Mouse (Mus musculus) midbrain, embryonic 11.5 days (tissue): ENCODE results near the gene Hunk. TPM values are rescaled to one million over a fixed set of nuclear protein-coding genes. Genes with fewer than 3 reads are reported as not detected.
A peak's percentile ranks its signal among the peaks of the same experiment; 100 is the strongest.

ENCODE experiments used
- ATAC-seq: fragments of 200-750 bp; cut with Nextera tagmentation; 2 replicates; pipeline ENCODE4 v1.8.0; 2017; ENCODE audit warnings: moderate TSS enrichment, moderate library complexity; ENCODE audit not compliant: low FRiP score
- DNase-seq: peaks from one replicate; pipeline ENCODE4 v3.0.0; 2015; ENCODE audit warnings: low spot score; ENCODE audit errors: missing footprints
- H3K27ac ChIP-seq: fragments of 300-500 bp; sonication (generic); 2 replicates; pipeline ENCODE4 v1.5.1; 2014; ENCODE audit warnings: low read depth, low read length
- H3K27me3 ChIP-seq: fragments of 300-500 bp; sonication (generic); 2 replicates; pipeline ENCODE4 v1.6.1; 2014; ENCODE audit warnings: mild to moderate bottlenecking, low read length, moderate library complexity, mixed read lengths; ENCODE audit not compliant: control insufficient read depth, insufficient read depth
- H3K36me3 ChIP-seq: fragments of 300-500 bp; sonication (generic); 2 replicates; pipeline ENCODE4 v1.6.1; 2014; ENCODE audit warnings: mild to moderate bottlenecking, low read length, moderate library complexity, mixed read lengths; ENCODE audit not compliant: control insufficient read depth, insufficient read depth
- H3K4me1 ChIP-seq: fragments of 300-500 bp; sonication (generic); 2 replicates; pipeline ENCODE4 v1.6.1; 2014; ENCODE audit warnings: low read length; ENCODE audit not compliant: control insufficient read depth, insufficient read depth
- H3K4me2 ChIP-seq: fragments of 300-500 bp; sonication (generic); 2 replicates; pipeline ENCODE4 v1.6.1; 2014; ENCODE audit warnings: mild to moderate bottlenecking, moderate library complexity
- H3K4me3 ChIP-seq: fragments of 300-500 bp; sonication (generic); 2 replicates; pipeline ENCODE4 v1.5.1; 2014; ENCODE audit warnings: low read depth, low read length
- H3K9ac ChIP-seq: fragments of 300-500 bp; sonication (generic); 2 replicates; pipeline ENCODE4 v1.6.1; 2014; ENCODE audit warnings: low read length
- H3K9me3 ChIP-seq: fragments of 300-500 bp; sonication (generic); 2 replicates; pipeline ENCODE4 v1.6.1; 2016; ENCODE audit warnings: low read length; ENCODE audit not compliant: control insufficient read depth
- WGBS: fragments of 180-500 bp; shearing (Covaris S2); extraction: QIAGEN DNeasy Blood & Tissue Kit; methylation state at CpG from one replicate; pipeline ENCODE4 v1.1.7; 2014; 5-methylcytosine and 5-hydroxymethylcytosine counted together
- polyA plus RNA-seq: library from polyadenylated mRNA; unstranded; fragments of >200 nt; fragmentation: Nextera tagmentation; extraction: Ambion mirVana; gene quantifications from 2 replicates; pipeline ENCODE4 v1.2.1, GENCODE M21; 2014

Hunk gene
- polyA plus RNA-seq, 1 experiment from 2014 or later = 9.7 TPM

- H3K9me3 ChIP-seq = no peaks in the 10 kb centered on the region
- no peaks in the 10 kb centered on the region for H3K36me3 ChIP-seq
- H3K4me2 ChIP-seq = peak overlapping the region; percentile 30
- peaks cover 17% of the 10 kb centered on the region for H3K4me1 ChIP-seq
- no peak overlapping the region for H3K4me3 ChIP-seq
- H3K27ac ChIP-seq = peak overlapping the region; percentile 81
- peak overlapping the region; percentile 55 for H3K9ac ChIP-seq
- peak; percentile 93 for DNase-seq
- H3K27me3 ChIP-seq = no peaks in the 10 kb centered on the region
- ATAC-seq = peak; percentile 57
- 6% methylated on average over 10 of the region's 10 CpGs for WGBS
Measured at GRCm38 (mm10) chr16:90521191-90521950, 135.6 kb downstream of the Hunk start.

- ATAC-seq (peak; percentile 93), DNase-seq (peak; percentile 94)
- Histone ChIP-seq H3K4me2 (no peak overlapping the region; the same call in 1 of the 2 replicates), H3K4me3 (no peak overlapping the region), H3K27ac (peak overlapping the region; percentile 81), H3K4me1 (peaks cover 17% of the 10 kb centered on the region), H3K9me3 (no peaks in the 10 kb centered on the region), H3K9ac (peak overlapping the region; percentile 55; the same call in 1 of the 2 replicates), H3K36me3 (no peaks in the 10 kb centered on the region), H3K27me3 (no peaks in the 10 kb centered on the region)
- 8% methylated on average over 3 of the region's 3 CpGs for WGBS
Measured at GRCm38 (mm10) chr16:90521951-90522255, 136.1 kb downstream of the Hunk start.

- DNase-seq = no peak
- Histone ChIP-seq H3K27ac (peak overlapping the region; percentile 28), H3K4me2 (no peak overlapping the region), H3K9me3 (no peaks in the 10 kb centered on the region), H3K27me3 (no peaks in the 10 kb centered on the region), H3K4me1 (peaks cover 17% of the 10 kb centered on the region), H3K36me3 (no peaks in the 10 kb centered on the region), H3K4me3 (no peak overlapping the region), H3K9ac (no peak overlapping the region)
- 26% methylated on average over 1 of the region's 1 CpGs for WGBS
- no peak; the same call in 1 of the 2 replicates for ATAC-seq
Measured at GRCm38 (mm10) chr16:90522575-90522974, 136.8 kb downstream of the Hunk start.

- no peak for ATAC-seq
- H3K9me3 ChIP-seq = no peaks in the 10 kb centered on the region
- no peak overlapping the region for H3K4me3 ChIP-seq
- peak; percentile 81 for DNase-seq
- H3K36me3 ChIP-seq = no peaks in the 10 kb centered on the region
- 37% methylated on average over 6 of the region's 6 CpGs for WGBS
- no peak overlapping the region; the same call in 1 of the 2 replicates for H3K27ac ChIP-seq
- H3K9ac ChIP-seq = no peak overlapping the region
- peaks cover 17% of the 10 kb centered on the region for H3K4me1 ChIP-seq
- H3K27me3 ChIP-seq = no peaks in the 10 kb centered on the region
- no peak overlapping the region for H3K4me2 ChIP-seq
Measured at GRCm38 (mm10) chr16:90523373-90523772, 137.6 kb downstream of the Hunk start.

- H3K36me3 ChIP-seq = no peaks in the 10 kb centered on the region
- ATAC-seq = no peak
- H3K4me2 ChIP-seq = no peak overlapping the region
- H3K4me3 ChIP-seq = no peak overlapping the region
- peaks cover 17% of the 10 kb centered on the region for H3K4me1 ChIP-seq
- WGBS = 93% methylated on average over 18 of the region's 18 CpGs
- H3K27ac ChIP-seq = no peak overlapping the region
- DNase-seq = no peak
- no peaks in the 10 kb centered on the region for H3K27me3 ChIP-seq
- H3K9ac ChIP-seq = no peak overlapping the region
- H3K9me3 ChIP-seq = no peaks in the 10 kb centered on the region
Measured at GRCm38 (mm10) chr16:90523894-90524293, 138.1 kb downstream of the Hunk start.

- Histone ChIP-seq H3K27ac (no peak overlapping the region), H3K4me1 (peaks cover 17% of the 10 kb centered on the region), H3K4me2 (no peak overlapping the region), H3K9me3 (no peaks in the 10 kb centered on the region), H3K27me3 (no peaks in the 10 kb centered on the region), H3K36me3 (no peaks in the 10 kb centered on the region), H3K9ac (no peak overlapping the region), H3K4me3 (no peak overlapping the region)
- ATAC-seq (no peak), DNase-seq (peak; percentile 51)
- WGBS = 96% methylated on average over 18 of the region's 18 CpGs
Measured at GRCm38 (mm10) chr16:90524393-90524792, 138.6 kb downstream of the Hunk start.

- ATAC-seq = no peak
- Histone ChIP-seq H3K36me3 (no peaks in the 10 kb centered on the region), H3K4me1 (no peaks in the 10 kb centered on the region), H3K9me3 (no peaks in the 10 kb centered on the region), H3K4me2 (no peak overlapping the region), H3K9ac (no peak overlapping the region), H3K27me3 (no peaks in the 10 kb centered on the region), H3K27ac (no peak overlapping the region), H3K4me3 (no peak overlapping the region)
- WGBS = 73% methylated on average over 10 of the region's 10 CpGs
- DNase-seq = no peak
Measured at GRCm38 (mm10) chr16:90533119-90533673, 147.4 kb downstream of the Hunk start.

- WGBS = 96% methylated on average over 8 of the region's 8 CpGs
- Histone ChIP-seq H3K4me1 (no peaks in the 10 kb centered on the region), H3K9ac (no peak overlapping the region), H3K27me3 (no peaks in the 10 kb centered on the region), H3K36me3 (no peaks in the 10 kb centered on the region), H3K4me3 (no peak overlapping the region), H3K9me3 (no peaks in the 10 kb centered on the region), H3K4me2 (no peak overlapping the region), H3K27ac (no peak overlapping the region)
- no peak for ATAC-seq
- DNase-seq = no peak
Measured at GRCm38 (mm10) chr16:90534591-90534990, 148.8 kb downstream of the Hunk start.

- no peak overlapping the region for H3K27ac ChIP-seq
- H3K27me3 ChIP-seq = no peaks in the 10 kb centered on the region
- no peak overlapping the region for H3K4me3 ChIP-seq
- ATAC-seq (no peak), DNase-seq (no peak)
- H3K9ac ChIP-seq = no peak overlapping the region
- H3K36me3 ChIP-seq = no peaks in the 10 kb centered on the region
- no peaks in the 10 kb centered on the region for H3K9me3 ChIP-seq
- no peak overlapping the region for H3K4me2 ChIP-seq
- 82% methylated on average over 5 of the region's 5 CpGs for WGBS
- no peaks in the 10 kb centered on the region for H3K4me1 ChIP-seq
Measured at GRCm38 (mm10) chr16:90538926-90539325, 153.1 kb downstream of the Hunk start.
